Mouse (Mus musculus) E14TG2a.4 (cell line): ENCODE measurements around the gene Asap3.

ENCODE experiments used
- CTCF ChIP-seq: conservative IDR thresholded peaks from 2 replicates; pipeline ENCODE4 v1.5.1; 2014; ENCODE audit warnings: low read length
- NANOG ChIP-seq: IDR thresholded peaks from 2 replicates; pipeline ENCODE4 v1.6.1; 2014; ENCODE audit warnings: borderline replicate concordance, low read length, mixed read lengths

- TF ChIP-seq CTCF (no peak), NANOG (no peak)
Observed at GRCm38 (mm10) chr4:136281097-136281496, 74.9 kb downstream of the Asap3 start.
